Mouse (Mus musculus) stomach, embryonic 16.5 days (tissue): ENCODE measurements at regions not wholly inside any gene's neighbourhood (a gene's known extent, or its start where the extent isn't known, plus 50 kb on each side); places are given as distances from the start of the nearest gene placed in this dataset.
A peak's percentile ranks its signal among the peaks of the same experiment; 100 is the strongest.

Experiments
- ATAC-seq: fragments of 200-750 bp; cut with Nextera tagmentation; 2 replicates; pipeline ENCODE4 v1.8.0; 2017; ENCODE audit warnings: moderate number of reproducible peaks, moderate TSS enrichment; ENCODE audit not compliant: insufficient read depth, low FRiP score
- H3K27ac ChIP-seq: fragments of 300-500 bp; sonication (generic); 2 replicates; pipeline ENCODE4 v1.5.1; 2014; ENCODE audit warnings: low read length
- H3K27me3 ChIP-seq: fragments of 300-500 bp; sonication (generic); 2 replicates; pipeline ENCODE4 v1.6.1; 2014; ENCODE audit warnings: low read length, control low read depth, mixed read lengths; ENCODE audit not compliant: control insufficient read depth, insufficient read depth
- H3K36me3 ChIP-seq: fragments of 300-500 bp; sonication (generic); 2 replicates; pipeline ENCODE4 v1.6.1; 2014; ENCODE audit warnings: low read length; ENCODE audit not compliant: control insufficient read depth, insufficient read depth
- H3K4me1 ChIP-seq: fragments of 300-500 bp; sonication (generic); 2 replicates; pipeline ENCODE4 v1.6.1; 2014; ENCODE audit warnings: low read length, control low read depth, mixed read lengths; ENCODE audit not compliant: control insufficient read depth, insufficient read depth
- H3K4me2 ChIP-seq: fragments of 300-500 bp; sonication (generic); 2 replicates; pipeline ENCODE4 v1.6.1; 2014; ENCODE audit warnings: low read depth, low read length, mixed read lengths
- H3K4me3 ChIP-seq: fragments of 300-500 bp; sonication (generic); replicated peaks from 2 replicates; pipeline ENCODE4 v1.5.1; 2014; ENCODE audit warnings: mild to moderate bottlenecking, low read length
- H3K9ac ChIP-seq: fragments of 300-500 bp; sonication (generic); 2 replicates; pipeline ENCODE4 v1.6.1; 2014; ENCODE audit warnings: low read length
- H3K9me3 ChIP-seq: fragments of 300-500 bp; sonication (generic); replicated peaks from 2 replicates; pipeline ENCODE4 v1.6.1; 2016; ENCODE audit warnings: low read length, control low read depth; ENCODE audit not compliant: control insufficient read depth
- WGBS: fragments of 180-500 bp; shearing (Covaris S2); extraction: QIAGEN DNeasy Blood & Tissue Kit; methylation state at CpG from one replicate; pipeline ENCODE4 v1.1.7; 2014; 5-methylcytosine and 5-hydroxymethylcytosine counted together

DNA sequence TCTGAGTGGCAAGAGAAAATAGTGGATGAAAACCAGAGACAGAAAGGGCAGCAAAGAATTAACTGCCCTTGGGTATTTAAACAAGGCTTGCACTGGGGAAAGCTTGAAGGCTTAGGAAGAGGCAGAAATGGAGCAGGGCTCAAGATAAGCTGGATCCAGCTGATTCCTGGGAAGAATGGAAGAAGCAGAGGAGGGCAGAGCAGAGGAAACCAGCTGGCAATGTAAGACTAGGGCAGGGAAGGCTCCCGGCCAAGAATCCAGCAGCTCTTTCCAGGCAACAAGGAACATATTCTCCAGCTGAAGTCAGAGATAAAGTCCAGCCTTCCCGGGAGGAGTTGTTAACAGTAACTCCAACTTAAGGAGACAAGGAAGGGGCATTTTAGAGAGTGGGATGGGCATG lies 147.7 kb upstream of the Slc24a5 start:
- Histone ChIP-seq H3K27ac (no peak overlapping the region), H3K36me3 (no peaks in the 10 kb centered on the region), H3K4me1 (no peaks in the 10 kb centered on the region), H3K9ac (no peak overlapping the region), H3K9me3 (no peaks in the 10 kb centered on the region), H3K27me3 (no peaks in the 10 kb centered on the region), H3K4me2 (no peak overlapping the region), H3K4me3 (no peak overlapping the region)
- WGBS = 37% methylated on average over 2 of the region's 2 CpGs
- ATAC-seq = no peak

DNA sequence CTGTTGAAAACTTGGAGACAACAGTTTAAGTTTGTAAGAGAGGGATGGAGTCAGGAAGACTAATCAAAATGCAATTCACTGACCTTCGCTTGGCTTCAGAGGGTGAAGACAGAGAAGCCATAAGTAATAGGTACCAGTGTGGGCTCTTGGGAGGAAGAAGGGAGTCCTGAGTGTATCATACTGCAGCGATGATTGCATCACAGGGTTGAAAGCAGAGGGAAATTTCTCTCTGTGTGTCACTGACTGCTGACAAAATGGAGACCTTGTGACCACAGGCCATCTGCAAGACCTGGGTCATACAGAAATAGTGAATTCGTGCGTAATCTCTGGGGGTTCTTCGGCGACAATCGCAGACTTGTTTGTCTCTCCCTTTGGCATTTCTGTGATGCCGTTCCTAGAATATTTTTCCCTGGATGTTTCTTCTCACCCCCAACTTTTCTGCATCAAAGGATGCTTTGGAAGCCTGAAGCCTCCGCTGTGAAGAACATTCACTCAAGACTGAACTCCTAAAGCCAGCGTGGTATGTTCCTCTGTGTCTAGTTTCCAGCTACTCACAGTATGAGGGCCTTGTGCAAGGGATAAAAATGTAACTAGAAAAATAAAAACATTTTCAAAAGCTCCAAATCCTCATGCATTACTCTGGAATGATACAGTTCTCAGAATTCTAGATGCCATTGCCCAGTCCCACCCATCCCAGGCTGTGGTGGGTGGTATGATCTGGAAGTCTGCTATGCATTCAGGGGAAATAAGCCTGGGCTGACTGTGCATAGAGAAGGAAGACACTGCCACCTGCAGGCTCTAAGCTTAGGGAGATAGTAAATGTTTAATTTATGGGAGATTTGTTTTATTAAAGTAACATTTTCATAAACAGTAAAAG lies 139.8 kb upstream of the Slc24a5 start:
- H3K36me3 ChIP-seq = no peaks in the 10 kb centered on the region
- no peaks in the 10 kb centered on the region for H3K27me3 ChIP-seq
- no peak overlapping the region for H3K27ac ChIP-seq
- no peaks in the 10 kb centered on the region for H3K4me1 ChIP-seq
- H3K4me3 ChIP-seq = no peak overlapping the region
- H3K9me3 ChIP-seq = no peaks in the 10 kb centered on the region
- ATAC-seq = peak; percentile 74; the same call in 1 of the 2 replicates
- no peak overlapping the region for H3K9ac ChIP-seq
- 86% methylated on average over 10 of the region's 10 CpGs for WGBS
- H3K4me2 ChIP-seq = no peak overlapping the region

DNA sequence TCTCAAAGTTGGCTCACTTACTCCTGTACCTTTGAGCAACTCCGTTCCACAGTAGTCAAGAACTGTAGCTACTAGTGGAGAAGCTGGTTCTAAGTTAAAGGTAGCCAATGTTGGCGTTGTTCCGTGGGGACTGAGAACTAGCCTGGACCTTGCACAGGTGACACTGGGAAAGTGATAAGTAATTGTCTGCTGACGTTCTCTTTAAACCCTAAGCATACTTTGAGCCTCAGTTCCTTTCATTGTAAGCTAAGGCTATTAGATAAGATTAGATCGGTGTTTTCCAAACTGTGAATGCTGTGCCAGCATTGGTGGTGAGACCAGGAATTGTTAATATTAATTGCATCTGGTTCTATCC lies 139.2 kb upstream of the Slc24a5 start:
- H3K27ac ChIP-seq = no peak overlapping the region
- no peak overlapping the region for H3K4me3 ChIP-seq
- H3K9me3 ChIP-seq = no peaks in the 10 kb centered on the region
- WGBS = 57% methylated on average over 5 of the region's 5 CpGs
- no peak overlapping the region for H3K9ac ChIP-seq
- ATAC-seq = no peak
- no peaks in the 10 kb centered on the region for H3K36me3 ChIP-seq
- H3K4me2 ChIP-seq = no peak overlapping the region
- H3K27me3 ChIP-seq = no peaks in the 10 kb centered on the region
- H3K4me1 ChIP-seq = no peaks in the 10 kb centered on the region

DNA sequence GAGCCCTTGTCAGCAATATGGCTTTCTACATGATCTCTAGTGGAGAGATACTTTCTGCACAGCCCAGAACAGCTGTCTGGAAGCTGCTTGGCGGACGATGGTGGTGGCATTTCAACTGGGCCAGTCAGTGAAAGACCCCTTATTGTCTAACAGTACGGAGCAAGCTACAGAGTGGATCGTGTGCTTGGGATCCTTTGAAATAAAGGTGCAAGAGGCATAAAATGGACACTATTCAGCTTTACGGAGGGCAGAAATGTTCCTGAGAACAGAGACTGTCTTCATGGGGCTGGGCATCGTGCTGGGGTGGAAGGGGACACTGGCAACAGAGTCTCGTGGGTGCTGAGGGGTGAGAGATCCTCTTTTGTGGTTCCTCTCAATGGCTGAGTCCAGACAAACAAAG lies 137.2 kb upstream of the Slc24a5 start:
- no peak for ATAC-seq
- H3K27ac ChIP-seq = no peak overlapping the region
- no peaks in the 10 kb centered on the region for H3K4me1 ChIP-seq
- no peak overlapping the region for H3K4me3 ChIP-seq
- WGBS = 74% methylated on average over 7 of the region's 7 CpGs
- H3K9ac ChIP-seq = no peak overlapping the region
- H3K4me2 ChIP-seq = no peak overlapping the region
- H3K27me3 ChIP-seq = no peaks in the 10 kb centered on the region
- no peaks in the 10 kb centered on the region for H3K9me3 ChIP-seq
- H3K36me3 ChIP-seq = no peaks in the 10 kb centered on the region

DNA sequence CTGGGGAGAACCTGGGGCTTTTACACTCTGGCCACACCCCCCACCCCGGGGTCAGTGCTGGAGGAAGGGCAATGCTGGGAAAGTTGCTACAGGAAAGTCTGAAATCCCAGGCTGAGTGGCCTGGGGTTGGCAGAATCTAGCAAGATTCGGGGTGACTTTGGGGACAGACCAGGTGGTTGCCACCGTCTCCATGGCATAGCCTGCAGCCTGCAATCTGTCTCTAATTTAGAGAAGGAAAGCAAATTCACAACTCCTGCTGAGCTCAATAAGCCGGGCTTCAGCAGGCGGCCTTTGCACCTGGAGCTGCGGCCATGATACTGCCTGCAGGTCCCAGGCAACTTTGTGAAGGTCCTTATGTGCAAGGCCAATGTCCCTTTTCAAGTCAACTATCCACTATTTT lies 135.4 kb upstream of the Slc24a5 start:
- Histone ChIP-seq H3K9me3 (no peaks in the 10 kb centered on the region), H3K27me3 (no peaks in the 10 kb centered on the region), H3K4me3 (no peak overlapping the region), H3K36me3 (no peaks in the 10 kb centered on the region), H3K4me1 (no peaks in the 10 kb centered on the region), H3K9ac (no peak overlapping the region), H3K27ac (no peak overlapping the region), H3K4me2 (no peak overlapping the region)
- 72% methylated on average over 6 of the region's 6 CpGs for WGBS
- ATAC-seq = no peak

DNA sequence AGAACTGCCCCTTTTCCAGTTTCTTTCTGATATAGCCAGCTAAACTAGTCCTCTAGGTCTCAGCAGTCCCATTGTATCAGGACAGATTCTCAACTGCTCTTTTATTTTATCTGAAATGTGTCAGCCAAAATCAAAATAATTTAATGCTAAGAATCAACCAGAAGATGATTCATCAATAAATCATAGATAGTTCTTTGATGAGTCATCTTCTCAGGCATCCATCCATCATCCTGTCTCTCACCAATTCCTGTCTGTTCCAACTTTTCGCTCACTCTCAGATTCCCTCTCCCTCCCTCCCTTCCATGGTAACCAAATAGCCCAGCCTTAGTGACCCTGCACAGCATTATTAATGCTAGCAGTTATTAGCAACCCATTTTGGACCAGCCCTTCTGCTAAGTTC lies 134.0 kb upstream of the Slc24a5 start:
- no peak for ATAC-seq
- H3K9me3 ChIP-seq = no peaks in the 10 kb centered on the region
- no peak overlapping the region for H3K9ac ChIP-seq
- 62% methylated on average over 1 of the region's 1 CpGs for WGBS
- no peak overlapping the region for H3K4me3 ChIP-seq
- no peaks in the 10 kb centered on the region for H3K27me3 ChIP-seq
- H3K4me2 ChIP-seq = no peak overlapping the region
- H3K4me1 ChIP-seq = no peaks in the 10 kb centered on the region
- no peaks in the 10 kb centered on the region for H3K36me3 ChIP-seq
- no peak overlapping the region for H3K27ac ChIP-seq

DNA sequence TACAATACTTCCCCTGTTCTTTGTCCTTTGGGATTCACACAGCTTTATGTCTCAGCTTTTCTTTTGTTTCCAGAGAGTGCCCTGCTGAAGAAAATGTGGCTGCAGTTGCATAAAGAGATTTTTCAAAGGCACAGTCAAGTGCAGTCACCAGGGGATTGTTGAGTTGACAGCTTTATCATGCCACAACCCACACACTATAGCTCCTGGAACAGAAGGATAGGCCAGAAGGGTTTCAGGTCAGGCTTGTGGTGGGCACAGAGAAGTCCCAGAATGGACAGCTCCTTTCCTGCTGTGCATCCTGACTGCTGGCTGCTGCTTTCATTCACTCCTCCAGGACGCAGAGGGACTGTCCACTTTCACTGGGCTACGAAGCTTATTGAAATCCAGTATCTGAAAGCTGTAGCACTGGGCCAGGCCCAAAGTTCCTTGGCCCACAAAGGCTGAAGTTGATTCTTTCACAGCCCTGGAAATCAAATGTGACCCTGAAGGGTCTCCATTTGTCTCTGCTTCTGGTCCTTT lies 119.6 kb upstream of the Slc24a5 start:
- no peak for ATAC-seq
- WGBS = 61% methylated on average over 2 of the region's 2 CpGs
- Histone ChIP-seq H3K4me3 (no peak overlapping the region), H3K9ac (no peak overlapping the region), H3K27me3 (no peaks in the 10 kb centered on the region), H3K4me2 (no peak overlapping the region), H3K27ac (no peak overlapping the region), H3K36me3 (no peaks in the 10 kb centered on the region), H3K9me3 (no peaks in the 10 kb centered on the region), H3K4me1 (no peaks in the 10 kb centered on the region)

DNA sequence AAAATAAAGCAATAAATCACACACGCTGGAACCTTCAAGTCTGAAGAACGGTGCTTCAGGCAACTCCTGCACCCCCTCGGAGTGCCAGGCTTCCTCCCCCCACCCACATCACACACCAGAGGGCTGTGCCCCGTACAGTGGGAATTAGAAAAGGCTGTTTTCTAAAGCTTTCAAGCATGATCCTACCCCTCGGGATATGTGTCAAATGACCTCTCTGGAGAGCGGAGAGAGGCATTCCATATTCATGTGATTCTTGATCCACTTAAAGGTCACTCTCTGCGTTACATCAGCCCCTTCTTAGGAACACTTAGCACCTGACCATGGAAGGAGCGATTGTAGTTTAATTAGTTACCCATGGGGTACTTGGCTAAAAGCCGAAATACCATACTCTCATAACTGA lies 119.1 kb upstream of the Slc24a5 start:
- Histone ChIP-seq H3K4me1 (no peaks in the 10 kb centered on the region), H3K9ac (no peak overlapping the region), H3K27me3 (no peaks in the 10 kb centered on the region), H3K4me2 (no peak overlapping the region), H3K9me3 (no peaks in the 10 kb centered on the region), H3K4me3 (no peak overlapping the region), H3K27ac (no peak overlapping the region), H3K36me3 (no peaks in the 10 kb centered on the region)
- WGBS = 59% methylated on average over 9 of the region's 9 CpGs
- ATAC-seq = no peak

DNA sequence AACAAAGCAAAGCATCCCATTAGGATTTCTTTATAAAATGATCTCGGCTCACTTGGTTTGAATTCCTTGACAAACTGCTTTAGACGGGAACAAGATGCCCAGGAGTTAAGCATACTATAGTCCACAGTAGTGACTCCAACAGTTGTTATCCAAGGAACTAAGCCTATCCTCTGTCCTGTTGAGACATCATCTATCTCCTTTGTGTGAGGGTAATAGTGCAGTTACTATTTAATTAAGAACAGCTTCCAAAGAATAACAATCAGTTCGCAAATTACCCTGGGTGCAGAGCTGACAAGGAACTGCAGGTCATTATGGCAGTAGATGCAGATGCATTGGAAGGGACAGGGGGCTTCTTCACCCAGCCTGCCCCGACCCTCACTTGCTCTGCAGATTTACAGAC lies 115.7 kb upstream of the Slc24a5 start:
- 57% methylated on average over 4 of the region's 4 CpGs for WGBS
- H3K27ac ChIP-seq = no peak overlapping the region

More for the DNA sequence above, 115.7 kb upstream of the Slc24a5 start:
- no peak overlapping the region for H3K9ac ChIP-seq
- H3K27me3 ChIP-seq = no peaks in the 10 kb centered on the region
- H3K4me3 ChIP-seq = no peak overlapping the region
- no peaks in the 10 kb centered on the region for H3K36me3 ChIP-seq
- H3K4me2 ChIP-seq = no peak overlapping the region
- H3K9me3 ChIP-seq = no peaks in the 10 kb centered on the region
- no peaks in the 10 kb centered on the region for H3K4me1 ChIP-seq
- ATAC-seq = no peak
